Mouse (Mus musculus) gastrocnemius, postnatal 10 days (tissue): ENCODE measurements around the gene Tmx4. TPM values are rescaled to one million over a fixed set of nuclear protein-coding genes. Genes with fewer than 3 reads are reported as not detected.
"Not testable (repeated sequence)": the region's sequence is repeated elsewhere in the genome, so short reads cannot be mapped to it uniquely, and the experiment has no call there.

ENCODE experiments used
- DNase-seq: peaks from one replicate; pipeline ENCODE4 v3.0.0; 2021; ENCODE audit warnings: mixed read lengths
- long read RNA-seq, 2 experiments: library from polyadenylated mRNA; stranded (forward); transcript quantifications; one replicate each; pipeline ENCODE4 v2.0.0; 2021
- total RNA-seq, 2 experiments: library from RNA; stranded (reverse); gene quantifications; 2 replicates each; pipeline ENCODE4 v1.2.3; 2021

The Tmx4 gene
- total RNA-seq = 10 to 100 TPM; 12.8 to 14.9 TPM
- long read RNA-seq, experiment 1, full-length matches to known transcripts = 15 of 17 reads
- long read RNA-seq, experiment 1, partial matches to known transcripts = 2 of 17 reads
- long read RNA-seq, experiment 1, other reads (novel, unspliced or antisense) = 0 of 17 reads
- long read RNA-seq, experiment 2, full-length matches to known transcripts = 13 of 14 reads
- long read RNA-seq, experiment 2, partial matches to known transcripts = 0 of 14 reads
- long read RNA-seq, experiment 2, other reads (novel, unspliced or antisense) = 1 of 14 reads

DNA sequence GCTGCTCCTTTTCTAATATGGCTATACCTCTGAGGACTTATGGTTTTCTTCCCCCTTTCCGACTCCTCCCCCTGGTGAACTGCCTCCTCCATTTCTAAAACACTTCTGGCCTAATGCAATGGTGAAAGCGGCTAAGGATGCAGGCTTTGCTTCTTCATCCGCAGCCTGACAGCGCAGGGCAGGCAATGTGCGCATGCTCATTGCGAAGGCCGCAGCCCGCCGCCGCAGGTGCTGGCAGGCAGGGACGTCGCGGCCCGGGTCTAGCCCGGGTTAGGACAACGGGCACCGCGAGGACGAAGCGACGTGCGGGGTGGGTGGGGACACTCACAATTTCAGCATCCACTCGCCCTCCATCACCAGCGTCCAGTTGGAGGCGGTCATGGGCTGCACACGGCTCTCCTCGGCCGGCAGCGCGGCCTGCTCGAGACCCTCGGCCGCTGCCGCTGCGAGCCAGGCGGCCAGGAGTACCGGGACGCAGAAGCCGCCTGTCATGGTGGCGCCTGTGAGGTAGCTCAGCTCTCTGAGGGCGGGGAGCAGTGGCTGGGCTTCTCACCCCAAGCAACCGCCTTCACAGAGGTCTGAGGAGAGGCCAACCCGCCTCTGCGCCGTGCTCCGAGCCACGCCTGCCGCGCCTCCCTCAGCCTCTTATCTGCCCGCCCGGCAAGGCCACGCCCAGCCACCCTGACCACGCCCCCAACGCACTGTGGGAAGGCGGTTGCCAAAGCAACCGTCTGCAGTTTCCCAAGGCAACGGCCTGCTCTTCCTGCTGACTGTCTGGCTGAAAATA is at the start of gene Tmx4:
Gene Tmx4 (minus strand): TSS at position 632 of the 787 bp plus-strand sequence.
- peak; percentile 99 for DNase-seq

DNA sequence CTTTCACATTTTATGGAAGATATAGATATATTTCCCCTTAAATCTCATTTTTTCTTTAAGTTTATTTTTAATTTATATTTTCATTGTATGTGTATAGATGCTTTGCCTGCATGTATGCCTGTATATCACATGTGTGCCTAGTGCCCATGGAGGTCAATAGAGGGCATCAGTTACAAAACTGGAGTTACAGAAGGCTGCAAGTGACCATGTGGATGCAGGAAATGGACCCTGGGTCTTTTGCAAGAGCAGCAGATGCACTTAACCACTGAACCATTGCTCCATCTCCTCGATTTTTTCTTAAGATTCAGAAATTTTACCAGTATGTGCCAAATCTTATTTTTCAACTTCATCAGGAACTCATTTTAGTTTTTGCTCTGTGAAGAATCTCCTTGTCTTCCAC is 48.2 kb upstream of the Tmx4 start:
- no peak for DNase-seq

DNA sequence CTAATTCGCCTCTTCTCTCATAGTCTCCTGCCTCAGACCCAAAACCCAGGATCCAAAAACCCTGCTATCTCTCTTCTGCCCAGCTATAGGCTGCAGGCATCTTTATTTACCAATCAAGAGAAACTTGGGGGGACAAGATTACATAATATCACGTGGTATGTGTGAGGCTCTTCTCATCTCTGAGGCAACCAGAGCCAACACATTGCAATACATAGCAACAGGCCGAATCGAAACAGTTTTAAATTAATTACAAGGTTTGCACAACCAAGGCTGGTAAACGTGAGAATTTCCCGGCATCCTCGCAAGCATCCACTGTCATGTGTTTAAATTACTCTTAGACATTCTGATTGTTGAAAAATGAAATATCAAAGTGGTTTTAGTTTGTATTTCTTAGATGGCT is 47.1 kb upstream of the Tmx4 start:
- DNase-seq = no peak

DNA sequence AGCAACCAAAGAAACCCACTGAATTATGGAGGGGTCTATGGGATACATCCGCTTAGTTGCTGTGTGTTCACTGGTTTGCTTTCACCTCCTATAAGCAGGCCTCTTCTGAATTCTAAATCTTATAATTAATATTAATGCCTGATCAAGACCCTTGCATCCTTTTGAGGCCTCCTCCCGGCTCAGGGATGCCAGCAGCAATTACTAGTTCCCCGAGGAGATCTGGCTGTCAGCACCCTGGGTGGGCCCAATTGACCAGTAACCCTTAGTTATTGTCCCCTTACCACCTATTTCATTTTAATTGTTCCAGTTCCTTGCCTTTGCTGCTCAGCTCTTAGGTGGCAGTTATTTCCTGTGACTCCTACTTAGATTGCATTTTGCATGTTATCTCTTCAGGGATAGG is 38.4 kb upstream of the Tmx4 start:
- DNase-seq = no peak

DNA sequence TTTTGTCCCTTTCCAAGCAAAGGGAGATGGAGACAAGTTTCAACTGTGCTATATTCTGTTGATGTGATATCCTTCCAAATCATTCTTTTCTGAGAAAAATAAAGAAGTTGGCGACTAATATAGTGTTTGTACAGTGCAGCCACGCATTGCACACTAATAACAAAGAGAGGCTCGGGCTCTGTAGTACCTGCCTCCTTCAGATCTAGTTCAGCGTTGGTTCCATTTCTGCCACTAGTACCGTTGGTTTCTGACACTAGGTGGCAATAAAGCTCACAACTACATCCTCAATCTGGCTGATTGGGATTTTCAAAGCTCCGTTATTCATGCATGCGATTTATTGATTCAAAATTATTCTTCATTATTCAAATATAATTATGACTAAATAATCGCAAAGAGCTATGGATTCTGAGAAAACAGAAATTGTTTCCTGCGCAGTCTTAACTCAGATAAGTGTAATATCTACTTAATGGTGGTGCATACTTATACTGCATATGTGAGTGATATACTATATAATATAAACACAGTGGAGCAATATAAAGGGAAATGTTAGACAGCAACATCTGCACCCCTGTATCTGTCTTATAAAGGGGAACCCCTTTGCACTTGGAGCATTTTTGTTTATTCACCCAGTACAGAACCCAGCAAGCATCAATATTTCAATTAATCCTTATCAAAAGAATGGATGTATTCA is 37.5 kb upstream of the Tmx4 start:
- DNase-seq = no peak

DNA sequence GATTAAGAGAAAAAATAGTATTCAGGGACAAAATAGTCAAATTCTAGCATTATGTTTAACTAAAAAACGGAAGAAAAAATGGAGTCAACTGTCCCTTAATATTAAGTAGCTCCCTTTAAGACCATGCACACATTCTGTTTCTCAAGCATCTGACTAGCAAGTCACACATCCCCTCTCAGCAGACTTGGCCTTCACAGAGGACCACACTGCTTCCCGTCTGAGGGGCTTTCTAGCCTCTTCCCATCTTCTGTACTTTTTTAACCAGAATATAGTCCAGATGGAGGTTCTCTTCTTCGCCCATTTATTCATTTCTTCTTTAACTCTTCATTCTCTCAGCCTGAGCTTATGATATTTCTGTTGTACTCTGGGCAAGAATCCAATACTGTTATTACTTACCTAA is 35.6 kb upstream of the Tmx4 start:
- DNase-seq = no peak

DNA sequence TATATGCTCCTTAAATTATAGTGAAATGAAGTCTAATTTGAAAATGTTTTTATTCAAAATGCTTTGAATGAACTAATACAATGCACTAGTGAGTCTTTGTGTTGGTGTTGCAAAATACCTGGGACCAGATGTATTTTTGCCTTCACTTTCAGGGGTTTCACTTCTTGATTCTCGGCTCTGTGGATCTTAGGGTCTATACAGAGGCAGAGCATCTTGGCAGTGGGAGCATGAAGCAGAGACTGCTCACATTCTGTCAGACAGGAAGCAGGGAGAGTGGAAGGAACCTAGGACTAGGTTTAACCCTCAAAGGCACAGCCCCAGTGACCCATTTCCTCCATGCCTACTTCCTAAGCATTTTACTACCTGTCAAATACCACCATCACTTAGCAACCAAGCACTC is 31.5 kb upstream of the Tmx4 start:
- no peak for DNase-seq

DNA sequence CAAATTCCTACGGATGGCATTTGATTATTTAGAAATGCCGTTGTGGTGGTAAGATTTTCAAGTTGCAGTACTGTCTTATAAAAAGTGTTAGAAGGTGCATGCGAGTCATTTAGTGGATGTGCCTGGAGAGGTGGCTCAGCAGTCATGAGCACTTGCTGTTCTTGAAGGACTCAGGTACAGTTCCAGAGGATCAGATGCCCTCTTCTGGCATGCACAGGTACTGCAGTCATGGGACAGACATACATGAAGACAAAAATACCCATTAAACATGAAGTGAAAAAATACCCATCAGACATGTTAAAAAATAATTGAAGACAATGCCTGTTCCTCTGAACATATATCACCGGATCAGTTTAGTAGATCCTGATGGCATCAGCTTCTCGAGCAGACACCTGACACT is 29.7 kb upstream of the Tmx4 start:
- DNase-seq = peak; percentile 36

DNA sequence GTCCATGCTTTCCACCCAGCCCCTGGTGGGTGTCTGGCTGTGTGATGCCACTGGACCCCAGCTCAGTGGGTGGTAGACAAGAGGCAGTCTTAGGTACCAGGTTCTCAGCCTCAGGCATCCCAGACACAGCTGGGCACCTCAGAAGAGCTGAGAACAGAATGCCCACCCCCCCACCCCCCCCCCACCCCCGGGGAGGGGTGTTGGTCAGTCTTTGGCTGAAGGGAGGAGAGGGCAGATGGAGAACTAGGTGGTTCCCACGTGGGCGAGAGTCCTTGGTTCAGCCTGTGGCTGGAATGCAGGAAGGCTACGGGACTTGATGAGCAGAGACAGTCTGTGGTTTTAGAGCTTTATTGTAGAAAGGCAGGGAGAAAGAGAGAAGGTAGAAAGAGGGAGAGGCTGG is 12.5 kb upstream of the Tmx4 start:
- DNase-seq = no peak

DNA sequence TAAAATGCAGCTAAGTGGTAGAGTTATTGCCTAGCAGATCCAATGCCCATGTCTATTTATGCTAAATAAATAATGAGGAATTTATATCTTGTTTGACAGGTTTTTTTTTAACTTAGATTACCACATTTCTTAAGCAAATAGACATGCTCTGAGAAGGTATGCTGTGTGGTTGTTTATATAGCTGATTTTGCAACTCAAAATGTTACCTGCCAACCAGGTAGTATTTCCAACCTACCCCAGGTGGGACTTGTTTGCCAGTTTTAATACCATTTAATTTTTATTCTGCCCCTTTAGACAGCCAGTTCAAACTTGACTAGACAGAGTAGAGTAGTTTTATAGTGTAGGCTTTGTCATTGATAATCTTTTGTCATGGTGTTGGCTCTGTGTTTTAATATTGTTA is 10.7 kb upstream of the Tmx4 start:
- no peak for DNase-seq

DNA sequence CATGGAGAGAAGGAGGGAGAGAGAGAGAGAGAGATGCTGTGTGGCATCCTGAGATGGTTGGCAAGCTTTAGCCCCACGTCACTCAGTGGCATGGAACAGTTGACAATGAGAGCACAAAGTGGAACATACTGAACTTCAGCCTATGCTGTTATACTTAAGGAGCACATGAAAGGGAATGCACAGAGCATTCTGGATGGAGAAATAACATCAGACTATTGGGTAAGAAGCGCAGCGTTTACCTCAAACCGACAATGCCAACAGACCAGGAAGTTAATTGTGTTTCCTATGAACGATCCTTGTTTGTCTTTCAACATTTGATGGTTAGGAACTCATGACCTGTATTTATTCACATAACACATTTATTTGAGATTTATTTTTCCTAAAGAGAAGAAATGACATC is 8.8 kb upstream of the Tmx4 start:
- no peak for DNase-seq

DNA sequence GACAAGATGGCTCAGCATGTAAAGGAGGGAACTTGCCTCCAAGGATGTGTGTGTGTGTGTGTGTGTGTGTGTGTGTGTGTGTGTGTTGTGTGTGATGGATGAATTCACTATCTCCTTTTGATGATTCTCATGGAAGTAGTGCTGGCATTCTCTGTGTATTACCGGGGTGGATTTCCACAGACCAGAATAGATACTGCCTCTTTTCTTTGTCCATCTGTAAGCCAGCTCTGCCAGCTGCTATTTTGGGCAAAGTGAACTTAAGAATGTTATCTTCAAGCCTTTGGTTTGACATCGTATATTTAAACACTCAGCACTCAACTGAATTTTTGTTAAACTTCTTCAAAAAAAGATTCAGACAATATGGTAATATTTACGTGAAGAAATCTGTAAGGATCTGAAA is 5.1 kb upstream of the Tmx4 start:
- DNase-seq = no peak

DNA sequence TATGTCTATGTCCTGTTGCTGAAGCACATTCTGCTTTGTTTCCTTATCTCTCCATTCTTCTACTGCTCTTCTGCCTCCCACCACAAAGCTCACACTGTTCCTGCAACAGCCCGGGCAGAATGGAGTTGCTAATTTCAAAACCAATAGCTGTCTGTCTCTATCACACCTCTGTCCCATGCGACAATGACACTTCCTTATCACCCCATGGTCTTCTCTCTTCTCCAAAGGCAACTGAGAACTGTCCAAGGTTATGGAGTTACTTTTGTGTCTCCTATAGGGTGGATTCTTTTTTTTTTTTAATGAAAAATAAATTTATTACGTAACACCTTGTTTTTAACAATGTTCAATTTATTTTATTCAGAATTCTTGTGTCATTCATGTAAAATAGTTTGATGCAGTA is 1.8 kb upstream of the Tmx4 start:
- DNase-seq = no peak

DNA sequence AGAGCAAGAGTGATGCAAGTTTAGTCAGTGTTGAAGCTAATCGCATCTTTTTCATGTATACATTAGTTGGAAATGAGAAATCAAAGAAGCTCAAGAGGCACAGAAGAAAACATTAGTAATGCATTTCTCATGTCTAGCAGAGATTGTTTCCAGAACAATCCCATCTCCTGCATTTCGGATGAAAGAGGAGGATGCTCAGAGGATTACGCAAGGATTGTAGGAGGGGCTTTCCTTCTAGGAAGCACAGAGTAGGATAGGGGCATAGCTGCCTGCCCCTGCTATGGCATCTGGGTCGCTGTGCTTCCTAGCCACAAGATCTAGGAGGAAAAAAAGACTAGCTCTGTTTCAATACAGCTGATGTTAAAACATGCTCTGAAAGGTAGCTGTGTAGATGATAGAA is 1.2 kb upstream of the Tmx4 start:
- DNase-seq = no peak

DNA sequence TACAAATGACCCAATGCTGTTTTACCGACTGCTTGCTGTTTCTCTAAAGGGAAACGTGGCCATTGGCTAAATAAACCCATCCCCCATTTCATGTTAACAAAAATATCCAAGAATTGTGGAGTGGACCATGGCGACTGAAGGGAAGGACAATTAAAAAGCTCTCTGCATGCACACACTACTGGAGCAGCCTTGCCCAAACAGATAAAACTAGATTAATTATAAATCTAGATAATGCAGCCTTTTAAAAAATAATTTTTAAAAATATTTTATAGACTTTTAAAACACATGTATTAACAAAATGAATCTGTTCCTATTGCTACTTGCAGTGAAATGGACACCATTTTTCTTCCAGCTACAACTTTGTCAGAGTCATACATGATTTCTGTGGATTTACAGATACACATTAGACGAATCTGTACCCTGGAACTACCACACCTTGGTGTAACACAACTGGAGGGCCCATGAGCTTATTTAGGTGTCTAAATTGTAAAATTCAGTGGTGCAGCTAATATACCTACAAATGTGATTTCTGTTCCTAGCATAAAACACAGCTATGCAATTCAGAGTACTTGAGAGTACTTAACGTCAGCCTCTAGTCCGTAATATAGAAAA is 462 bp upstream of the Tmx4 start:
- no peak for DNase-seq

DNA sequence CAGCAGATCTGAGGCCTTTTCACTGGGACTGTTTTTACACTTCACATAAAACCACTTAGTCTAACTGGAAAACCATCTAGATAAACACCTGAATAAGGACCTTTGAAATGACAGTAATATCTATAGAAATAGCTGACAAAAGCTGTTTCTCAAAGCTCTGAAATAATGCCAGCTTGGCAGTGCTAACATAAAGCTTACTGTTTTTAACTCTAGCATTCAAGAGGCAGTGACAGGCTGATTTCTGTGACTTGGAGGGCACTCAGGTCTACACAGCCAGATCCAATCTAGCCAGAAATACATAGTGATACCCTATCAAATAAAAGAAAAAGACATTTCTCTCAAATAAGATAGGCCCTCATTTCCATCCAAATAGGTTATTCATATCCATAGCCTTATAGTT is 1.6 kb downstream of the Tmx4 start:
- DNase-seq = no peak

DNA sequence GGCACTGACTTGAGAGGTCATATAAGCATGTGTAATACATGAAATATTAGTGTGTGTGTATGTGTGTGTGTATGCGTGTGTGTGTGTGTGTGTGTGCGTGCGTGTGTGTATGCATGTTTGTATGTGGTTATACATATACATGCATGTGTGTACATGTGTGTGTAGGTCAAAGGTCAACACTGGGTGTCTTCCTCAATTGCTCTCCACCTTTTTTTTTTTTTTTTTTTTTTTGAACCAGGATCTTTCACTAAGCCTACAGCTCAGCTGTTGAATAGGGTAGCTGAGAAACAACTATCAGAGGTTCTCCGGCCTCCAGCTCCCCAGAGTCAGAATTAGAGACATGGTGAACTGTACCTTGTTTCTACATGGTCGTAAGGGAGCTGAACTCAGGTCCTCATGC is 2.6 kb downstream of the Tmx4 start:
- no peak for DNase-seq

DNA sequence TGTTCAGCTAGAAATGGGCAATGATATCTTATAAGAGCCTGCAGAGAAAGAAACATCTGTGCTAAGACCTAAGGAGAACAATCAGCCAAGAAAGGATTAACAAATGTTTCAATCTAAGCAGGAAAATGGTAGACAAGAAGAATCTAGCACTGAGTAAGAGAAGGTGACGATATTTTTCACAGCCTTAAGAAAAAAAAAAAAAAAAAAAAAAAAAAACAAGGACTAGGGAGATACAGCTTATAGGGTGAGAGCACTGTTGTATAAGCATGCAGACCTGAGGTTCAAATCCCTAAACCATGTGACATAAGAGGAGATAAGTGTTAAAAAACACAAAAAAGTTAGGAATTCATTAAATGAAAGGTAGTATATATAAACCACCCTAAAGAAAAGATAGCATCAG is 3.5 kb downstream of the Tmx4 start:
- DNase-seq = no peak

DNA sequence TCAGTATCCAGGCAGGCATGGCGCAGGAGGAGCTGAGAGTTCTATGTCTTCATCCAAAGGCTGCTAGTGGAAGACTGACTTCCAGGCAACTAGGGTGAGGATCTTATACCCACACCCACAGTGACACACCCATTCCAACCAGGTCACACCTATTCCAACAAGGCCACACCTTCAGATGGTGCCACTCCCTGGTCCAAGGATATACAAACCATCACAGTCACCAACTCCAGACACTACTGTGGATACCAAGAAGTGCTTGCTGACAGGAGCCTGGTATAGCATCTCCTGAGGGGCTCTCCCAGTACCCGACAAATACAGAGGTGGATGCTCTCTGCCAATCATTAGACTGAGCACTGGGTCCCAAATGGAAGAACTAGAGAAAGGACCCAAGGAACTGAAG is 15.4 kb downstream of the Tmx4 start:
- not testable (repeated sequence) for DNase-seq

DNA sequence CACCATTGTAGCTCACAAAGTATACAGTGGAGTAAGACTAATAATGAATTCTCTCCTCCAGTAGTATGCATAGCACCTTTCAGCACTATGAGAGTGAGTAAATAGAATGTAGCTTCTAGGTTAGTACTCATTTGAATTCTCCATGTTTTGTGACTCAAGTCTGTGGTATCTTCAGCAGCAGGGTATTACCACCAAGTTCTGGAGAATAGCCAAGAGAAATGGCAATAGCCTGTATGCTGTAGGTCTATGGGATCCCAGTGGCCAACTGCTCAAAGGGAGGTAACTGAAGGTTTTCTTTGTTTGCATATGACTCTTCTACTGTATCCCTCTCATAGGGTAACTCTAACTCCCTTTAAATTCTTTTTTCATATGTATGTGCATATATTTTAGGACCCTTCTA is 39.0 kb downstream of the Tmx4 start:
- no peak for DNase-seq

DNA sequence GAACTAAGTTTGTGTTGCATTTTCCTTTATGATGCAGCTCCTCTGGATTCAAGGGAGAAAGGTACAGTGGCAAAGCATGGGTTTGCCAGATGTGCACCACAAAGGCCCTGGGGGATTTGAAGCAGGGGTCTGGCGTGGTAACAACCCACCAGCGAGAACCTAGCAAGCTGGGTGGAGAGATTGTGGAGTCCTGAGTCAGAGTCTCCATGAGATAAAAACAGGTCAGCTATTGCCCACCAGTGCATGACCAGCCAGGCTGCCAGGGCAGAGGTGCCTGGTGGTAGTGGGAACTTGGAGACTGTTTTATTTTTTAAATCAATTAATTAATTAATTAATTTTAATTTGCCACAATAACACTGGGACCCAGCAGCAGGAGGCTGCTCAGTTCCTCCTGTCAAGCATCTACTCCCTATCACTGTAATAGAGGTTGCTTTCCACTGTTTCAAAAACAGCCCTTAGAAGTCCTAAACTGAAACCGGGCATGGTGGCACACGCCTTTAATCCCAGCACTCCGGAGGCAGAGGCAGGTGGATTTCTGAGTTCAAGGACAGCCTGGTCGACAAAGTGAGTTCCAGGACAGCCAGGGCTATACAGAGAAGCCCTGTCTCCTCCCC is 52.8 kb downstream of the Tmx4 start:
- DNase-seq = no peak

DNA sequence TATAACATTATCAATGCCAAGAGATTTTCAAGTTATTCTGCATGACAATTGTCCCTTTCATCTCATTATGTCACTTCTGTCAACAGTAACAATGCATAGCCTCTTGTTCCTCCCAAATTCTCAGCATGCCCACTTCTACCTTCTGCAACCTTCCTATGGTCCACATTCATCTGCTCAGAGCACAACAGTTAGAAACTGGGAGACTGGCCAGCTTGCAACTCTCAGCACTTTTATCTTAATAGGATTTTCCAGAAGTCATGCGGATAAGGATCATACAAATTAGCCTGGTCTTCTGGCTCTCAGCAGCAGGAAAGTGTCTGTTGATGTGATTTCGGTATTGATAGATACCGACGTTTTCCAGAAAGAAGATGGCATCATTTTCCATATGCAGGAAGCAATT is 58.7 kb downstream of the Tmx4 start:
- DNase-seq = no peak

DNA sequence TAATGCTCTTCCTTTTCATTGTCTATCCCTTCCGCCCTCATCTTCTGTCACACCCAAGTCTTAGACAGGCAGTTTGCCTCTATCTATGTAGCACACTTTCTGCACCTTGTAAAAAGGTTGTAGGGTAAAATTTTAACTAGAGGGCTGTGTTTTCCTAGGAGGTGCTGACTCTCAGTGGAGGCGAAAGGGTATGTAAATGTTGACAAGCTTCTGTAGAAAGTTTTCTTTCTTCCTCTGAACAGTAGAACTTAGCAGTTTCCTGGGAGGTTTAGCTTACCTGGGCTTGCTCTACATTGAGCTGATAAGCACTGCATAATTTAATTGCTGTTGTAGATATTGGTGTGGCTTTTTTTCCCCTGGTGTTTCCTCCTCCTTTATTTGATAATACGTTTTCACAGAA is 84.5 kb downstream of the Tmx4 start:
- DNase-seq = no peak
